Mouse (Mus musculus) bone marrow, adult 2 months (tissue): ENCODE measurements at regions not wholly inside any gene's neighbourhood (a gene's known extent, or its start where the extent isn't known, plus 50 kb on each side); places are given as distances from the start of the nearest gene placed in this dataset.

ENCODE experiments used
- H3K27ac ChIP-seq: fragments of 200-500 bp; 2 replicates; pipeline ENCODE4 v1.5.1; 2012; ENCODE audit warnings: low read depth, mild to moderate bottlenecking, control low read depth, inconsistent platforms, low read length; ENCODE audit not compliant: control insufficient read depth, poor library complexity, insufficient read depth
- H3K4me1 ChIP-seq: fragments of 200-500 bp; 2 replicates; pipeline ENCODE4 v1.6.1; 2011; ENCODE audit warnings: low read length; ENCODE audit not compliant: control insufficient read depth, insufficient read depth
- H3K4me3 ChIP-seq: fragments of 200-500 bp; replicated peaks from 2 replicates; pipeline ENCODE3; 2011; ENCODE audit warnings: mild to moderate bottlenecking, low read depth, low read length, control low read depth; ENCODE audit not compliant: control insufficient read depth
- CTCF ChIP-seq: fragments of 200-500 bp; IDR thresholded peaks from 2 replicates; pipeline ENCODE4 v1.5.1; 2011; ENCODE audit warnings: low read length, control low read depth; ENCODE audit not compliant: control insufficient read depth, insufficient read depth
- POLR2A ChIP-seq: fragments of 200-500 bp; IDR thresholded peaks from 2 replicates; pipeline ENCODE4 v1.6.1; 2011; ENCODE audit warnings: low read depth, mild to moderate bottlenecking, control low read depth, low read length, borderline replicate concordance; ENCODE audit not compliant: control insufficient read depth
- WGBS: fragments of 180-500 bp; shearing (Covaris S2); methylation state at CpG from one replicate; pipeline ENCODE4 v1.1.7; 2018; 5-methylcytosine and 5-hydroxymethylcytosine counted together

DNA sequence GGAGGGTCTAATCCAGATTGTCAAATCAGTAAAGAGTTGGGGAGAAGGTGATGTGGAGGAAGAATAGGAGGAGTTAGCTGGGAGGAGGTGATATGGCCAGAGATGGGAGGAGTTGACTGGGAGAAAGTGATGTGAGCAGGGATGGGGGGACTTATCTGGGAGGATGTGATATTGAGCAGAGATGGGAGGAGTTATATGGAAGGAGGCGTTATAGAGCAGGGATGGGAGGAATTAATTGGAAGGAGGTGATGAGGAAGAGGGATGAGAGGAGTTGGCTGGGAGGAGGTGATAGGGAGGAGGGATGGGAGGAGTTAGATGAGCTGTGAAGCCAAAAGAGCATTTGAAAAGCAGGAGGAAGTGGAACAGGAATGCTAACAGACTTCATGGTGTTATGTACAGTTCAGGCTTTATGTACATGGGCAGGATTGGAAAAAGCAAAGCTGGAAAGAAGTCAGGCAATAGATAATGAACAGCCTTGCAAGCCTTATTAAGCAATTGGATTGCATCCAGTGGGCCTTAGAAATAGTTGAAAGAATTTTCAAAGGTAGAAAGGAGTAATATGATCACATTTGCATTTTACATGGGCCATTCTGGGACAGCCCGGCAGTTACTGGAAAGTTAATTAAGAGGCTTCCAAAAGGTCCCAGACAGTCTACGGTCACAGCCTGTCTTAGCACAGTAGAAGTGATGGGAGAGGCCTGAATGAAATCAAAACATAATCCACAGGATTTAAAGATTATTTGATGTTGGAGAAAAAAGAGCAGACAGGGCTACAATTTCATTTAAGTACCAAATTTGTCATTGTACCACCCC, 357.4 kb downstream of the Tmem135 start:
- no peaks in the 10 kb centered on the region for H3K4me1 ChIP-seq
- no peak overlapping the region for H3K27ac ChIP-seq
- 81% methylated on average over 3 of the region's 3 CpGs for WGBS
- no peak for TF ChIP-seq POLR2A
- no peak for TF ChIP-seq CTCF
- no peak overlapping the region for H3K4me3 ChIP-seq

DNA sequence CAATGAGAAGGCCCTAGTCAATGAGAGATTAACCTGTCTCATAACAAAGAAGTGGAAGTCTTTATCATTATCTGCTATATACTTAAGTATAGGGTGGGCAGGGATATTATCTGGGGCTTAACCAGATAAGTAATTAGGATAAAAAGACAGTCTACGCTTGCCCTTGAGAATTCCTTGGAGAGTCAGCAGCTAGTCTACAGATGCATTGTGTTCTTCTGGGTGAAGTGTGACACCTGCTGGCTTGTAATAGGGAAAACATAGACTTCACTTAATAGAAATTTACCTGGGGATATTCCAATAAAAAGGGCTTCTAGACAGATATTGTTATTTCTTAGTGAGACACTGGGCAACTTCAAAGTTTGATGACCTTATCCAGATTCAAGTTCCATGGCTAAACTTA, 361.0 kb downstream of the Tmem135 start:
- WGBS: 71% methylated on average over 1 of the region's 1 CpGs
- H3K27ac ChIP-seq: no peak overlapping the region
- H3K4me3 ChIP-seq: no peak overlapping the region
- H3K4me1 ChIP-seq: no peaks in the 10 kb centered on the region
- no peak for TF ChIP-seq POLR2A
- no peak for TF ChIP-seq CTCF

DNA sequence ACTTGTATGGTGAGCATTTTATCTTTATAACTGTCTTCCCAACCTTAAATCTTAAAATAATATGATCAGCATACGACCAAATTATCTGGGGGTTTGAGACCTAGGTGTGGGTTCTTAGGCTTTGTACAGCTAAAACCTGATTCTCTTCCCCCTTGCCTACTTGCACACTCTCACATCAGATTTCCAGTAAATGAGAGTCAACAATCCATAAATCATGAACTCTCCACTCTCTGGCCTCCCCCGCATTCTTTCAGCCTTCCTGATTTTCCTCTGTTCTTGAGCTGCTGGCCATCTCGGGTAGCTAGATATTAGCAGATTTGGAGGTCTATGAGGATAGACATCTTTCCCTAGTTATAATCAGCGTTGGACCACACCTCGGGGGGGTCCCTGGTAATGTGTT, 362.7 kb downstream of the Tmem135 start:
- TF ChIP-seq CTCF (no peak), POLR2A (no peak)
- 75% methylated on average over 5 of the region's 5 CpGs for WGBS
- Histone ChIP-seq H3K27ac (no peak overlapping the region), H3K4me1 (no peaks in the 10 kb centered on the region), H3K4me3 (no peak overlapping the region)

DNA sequence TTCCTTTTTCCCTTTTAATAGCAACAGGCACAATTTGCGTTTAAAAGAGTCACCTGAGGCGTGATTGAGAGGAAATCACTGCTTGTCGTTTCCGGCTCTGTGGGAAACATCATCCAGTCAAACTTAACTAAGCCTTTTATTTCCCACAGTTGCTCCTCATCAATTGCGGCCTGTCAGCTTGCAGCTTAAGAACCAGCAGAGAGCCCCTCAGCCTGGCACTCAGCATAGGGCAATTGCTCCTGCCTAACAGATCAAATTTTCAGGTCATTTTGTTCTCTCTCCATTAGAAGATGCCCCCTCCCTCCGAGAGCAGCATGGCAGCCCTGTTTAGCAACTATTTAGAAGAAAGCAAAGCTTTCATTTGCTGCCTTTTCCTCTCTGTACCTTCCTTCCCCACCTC, 363.9 kb downstream of the Tmem135 start:
- no peak overlapping the region for H3K27ac ChIP-seq
- TF ChIP-seq POLR2A (no peak), CTCF (no peak)
- 60% methylated on average over 6 of the region's 6 CpGs for WGBS

DNA sequence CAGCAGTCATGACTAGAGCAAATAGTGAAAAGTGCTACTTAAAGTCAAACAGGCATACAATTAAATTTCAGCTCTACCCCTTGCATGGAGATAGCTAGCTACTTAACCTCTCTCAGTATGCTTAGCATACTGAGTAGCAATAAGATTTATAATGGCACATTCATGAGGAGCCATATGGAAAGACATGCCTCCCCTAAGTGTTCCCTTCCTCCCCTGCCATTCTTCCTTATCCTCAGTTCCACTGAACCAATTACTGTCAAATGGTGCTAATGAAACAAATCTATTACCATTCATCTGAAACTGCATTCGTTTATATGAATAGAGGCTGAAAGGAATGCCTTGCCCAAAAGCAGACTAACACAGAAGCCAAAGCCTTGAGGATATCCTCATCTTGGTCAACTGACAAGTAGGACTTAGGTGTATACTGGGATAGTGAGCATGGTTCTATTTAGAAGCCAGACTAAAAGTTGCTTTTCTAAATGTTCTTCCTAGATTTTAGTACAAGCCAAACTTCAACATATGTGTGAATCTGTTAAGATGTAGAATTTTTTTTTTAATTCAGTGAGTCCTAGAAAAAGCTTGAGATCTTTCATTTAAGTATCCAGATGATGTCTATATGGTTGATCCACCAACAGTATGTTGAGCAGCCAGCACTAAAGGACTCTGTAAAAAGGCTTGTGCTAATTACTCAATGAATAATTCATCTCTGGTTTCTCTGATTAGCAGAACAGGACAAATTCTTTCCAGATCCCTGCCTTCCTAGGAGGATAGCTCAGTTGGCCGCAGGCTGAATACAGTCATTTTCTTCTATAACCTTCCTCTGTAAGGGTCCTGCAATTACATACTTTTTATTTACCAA, 368.7 kb downstream of the Tmem135 start:
- TF ChIP-seq CTCF (no peak), POLR2A (no peak)
- Histone ChIP-seq H3K4me3 (no peak overlapping the region), H3K4me1 (no peaks in the 10 kb centered on the region), H3K27ac (no peak overlapping the region)
- WGBS: 69% methylated on average over 2 of the region's 2 CpGs

More for the DNA sequence above, 363.9 kb downstream of the Tmem135 start:
- H3K4me3 ChIP-seq: no peak overlapping the region
- no peaks in the 10 kb centered on the region for H3K4me1 ChIP-seq

DNA sequence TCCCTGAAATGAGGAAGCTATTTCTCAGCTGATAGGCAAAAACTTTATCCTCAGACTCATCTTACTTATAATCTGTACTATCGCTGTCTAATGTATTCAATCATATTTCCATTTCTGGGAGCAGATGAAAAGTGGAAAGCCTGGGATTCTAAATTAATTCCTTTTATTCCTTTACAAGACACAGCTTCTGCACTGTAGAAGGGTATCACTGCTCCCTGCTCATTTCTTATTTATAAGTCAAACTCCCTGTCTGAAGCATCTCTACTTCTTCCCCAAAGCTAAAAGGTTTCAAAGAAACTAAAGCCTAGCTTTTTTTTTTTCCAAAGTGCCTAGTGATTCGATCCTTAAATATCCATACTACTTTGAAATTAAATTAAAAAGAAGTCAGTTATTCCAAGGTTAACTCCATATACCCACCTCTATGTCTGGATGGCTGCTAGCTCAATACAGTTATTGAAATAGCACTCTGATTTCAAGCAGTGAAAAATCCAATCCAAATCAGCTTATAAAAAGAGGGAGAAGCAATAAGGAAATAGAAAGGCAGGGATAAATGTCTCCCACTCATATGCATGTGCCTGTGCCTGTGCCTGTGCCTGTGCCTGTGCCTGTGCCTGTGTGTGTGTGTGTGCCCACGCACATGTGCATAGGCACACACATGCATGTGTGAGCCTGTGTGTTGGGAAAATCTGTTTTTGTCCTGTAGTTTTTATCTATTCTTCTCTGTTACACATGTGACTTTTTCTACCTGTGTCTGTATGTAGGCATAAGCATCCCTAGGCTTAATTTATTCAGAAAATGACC, 380.6 kb downstream of the Tmem135 start:
- Histone ChIP-seq H3K27ac (no peak overlapping the region), H3K4me3 (no peak overlapping the region), H3K4me1 (no peaks in the 10 kb centered on the region)
- no peak for TF ChIP-seq POLR2A
- no peak for TF ChIP-seq CTCF
- WGBS: 71% methylated on average over 3 of the region's 3 CpGs

DNA sequence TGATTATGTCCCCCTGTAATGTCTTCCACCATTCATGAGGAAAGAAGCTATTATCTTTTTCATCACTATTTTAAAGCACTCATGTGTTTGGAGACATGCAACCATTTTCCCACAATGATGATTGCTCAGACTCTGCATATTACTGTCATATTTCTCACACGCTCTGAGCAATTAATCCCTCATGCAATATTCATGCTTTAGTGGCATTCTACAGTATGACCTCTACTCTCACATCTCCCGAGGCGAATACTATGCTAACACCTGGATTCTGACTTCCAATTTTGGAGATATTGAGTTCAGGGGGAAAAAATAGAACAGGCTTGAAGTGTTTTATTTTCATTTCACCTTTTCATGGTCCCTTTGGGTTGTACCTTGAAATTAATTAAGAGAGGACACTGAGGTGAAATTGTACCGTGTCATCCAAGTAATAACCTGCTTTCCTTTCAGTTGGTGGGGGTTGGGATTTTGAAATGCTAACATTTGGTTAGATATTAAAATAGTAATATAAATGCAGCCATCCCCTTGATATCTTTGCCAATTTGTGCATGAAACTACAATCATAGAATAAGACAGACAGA, 405.1 kb downstream of the Tmem135 start:
- WGBS: 82% methylated on average over 4 of the region's 4 CpGs
- TF ChIP-seq POLR2A (no peak), CTCF (no peak)
- Histone ChIP-seq H3K4me1 (no peaks in the 10 kb centered on the region), H3K27ac (no peak overlapping the region), H3K4me3 (no peak overlapping the region)
